Mouse (Mus musculus) c-Kit-negative CD71-positive TER-119-positive erythroid progenitor cells, embryonic 14.5 days (primary cell): ENCODE data around the gene 6820408C15Rik.
A peak's percentile ranks its signal among the peaks of the same experiment; 100 is the strongest.

Experiments used
- DNase-seq: peaks from one replicate; pipeline ENCODE4 v3.0.0-alpha.2; 2013; ENCODE audit warnings: low read depth, low spot score

The 6820408C15Rik gene

DNA sequence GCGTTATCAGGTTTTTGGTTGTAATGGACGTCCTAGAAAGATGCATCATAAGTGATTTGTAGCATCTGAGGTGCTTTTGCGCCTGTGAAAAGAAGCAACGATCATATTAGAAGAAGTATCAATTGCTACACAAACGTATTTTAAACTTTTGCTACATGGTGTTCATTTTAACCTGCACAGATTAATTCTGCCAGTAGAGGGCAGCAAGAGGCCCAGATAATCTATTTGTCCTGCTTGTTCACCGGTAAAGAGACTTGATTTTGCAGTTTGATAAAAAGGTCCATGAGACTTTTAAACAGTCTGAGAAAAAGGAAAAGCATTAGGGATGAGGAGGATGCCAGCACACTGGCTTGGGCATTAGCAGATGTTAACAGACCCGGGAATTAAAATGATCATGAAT is 55.6 kb downstream of the 6820408C15Rik start:
- DNase-seq, result no peak

DNA sequence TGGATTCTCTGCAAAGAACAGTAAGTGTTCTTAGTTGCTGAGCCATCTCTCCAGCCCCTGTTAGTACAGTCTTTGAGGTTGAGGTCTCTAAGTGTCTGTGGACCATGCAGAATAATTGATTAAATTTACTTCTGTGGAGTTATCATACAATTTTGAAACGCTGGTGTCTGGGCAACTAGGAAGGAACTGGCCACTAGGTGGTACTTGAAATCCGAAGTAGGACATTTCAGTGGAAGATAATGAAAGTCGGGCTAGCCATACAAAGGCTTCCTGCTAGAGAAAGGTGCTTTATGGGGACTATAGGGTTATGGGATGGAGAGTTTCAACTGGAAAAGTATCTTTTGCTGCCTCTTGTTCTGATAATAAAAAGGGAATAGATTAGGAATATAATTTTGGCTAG is 57.0 kb downstream of the 6820408C15Rik start:
- DNase-seq, result no peak

DNA sequence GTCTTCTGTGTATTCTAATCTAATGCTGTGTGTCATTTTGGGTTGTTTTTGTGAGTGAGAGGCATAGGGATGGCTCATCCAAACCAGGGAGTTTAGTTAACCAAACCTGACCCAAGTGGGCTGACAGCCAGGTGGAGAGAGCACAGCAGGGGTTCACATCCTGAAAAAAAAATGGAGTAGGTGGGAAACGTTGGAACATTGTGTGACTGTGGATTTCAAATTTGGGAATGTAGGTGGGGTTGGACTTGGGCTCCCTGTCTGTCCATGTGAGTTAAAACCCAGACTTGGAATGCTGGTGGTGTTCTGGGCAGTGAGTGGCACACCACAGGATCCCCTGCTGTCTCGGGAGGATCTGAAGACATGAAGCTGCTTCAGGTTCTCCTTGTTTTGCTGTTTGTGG is 61.4 kb downstream of the 6820408C15Rik start, which contains the start of gene Defb20:
Defb20 (plus strand) TSS at position 301 of the 400 bp plus-strand sequence.
- DNase-seq, result no peak

DNA sequence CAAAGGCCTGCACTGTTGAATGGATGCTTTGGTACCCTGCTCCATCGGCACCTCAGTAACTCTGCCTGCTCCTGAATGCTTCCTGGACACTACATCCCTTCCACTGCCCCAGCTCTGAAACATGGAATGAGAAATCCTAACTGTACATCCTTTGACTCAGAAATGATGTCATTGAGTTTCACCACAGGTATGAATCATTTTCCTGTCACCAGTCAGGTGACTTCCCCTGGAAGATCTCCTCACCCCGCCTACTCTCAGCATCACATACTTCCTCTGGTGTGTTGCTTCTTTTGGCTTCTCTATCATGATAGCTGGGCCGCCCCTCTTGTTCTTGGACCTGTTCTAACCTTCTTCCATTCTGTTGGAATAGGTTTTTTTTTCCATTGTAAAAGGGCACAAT is 65.5 kb downstream of the 6820408C15Rik start:
- DNase-seq, result no peak

DNA sequence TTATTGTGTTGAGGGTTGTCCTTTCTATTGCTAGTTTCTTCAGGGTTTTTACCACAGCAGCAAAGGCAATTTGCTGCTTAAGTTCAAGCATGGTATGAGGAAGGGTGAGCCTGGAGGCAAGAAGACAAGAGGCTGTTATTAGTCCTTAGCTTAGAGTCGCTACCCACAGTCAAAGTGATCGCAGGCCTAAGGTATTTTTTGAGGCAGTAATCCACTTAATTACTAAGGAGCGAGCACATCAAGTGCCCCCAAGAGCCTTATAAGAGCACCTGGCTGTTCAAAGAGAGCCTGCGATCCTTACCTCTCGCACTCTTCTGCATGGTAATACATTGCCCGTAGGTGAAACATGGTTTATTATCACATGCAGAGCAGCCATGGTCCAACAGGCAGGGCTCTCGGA is 66.3 kb downstream of the 6820408C15Rik start:
- DNase-seq, result no peak

DNA sequence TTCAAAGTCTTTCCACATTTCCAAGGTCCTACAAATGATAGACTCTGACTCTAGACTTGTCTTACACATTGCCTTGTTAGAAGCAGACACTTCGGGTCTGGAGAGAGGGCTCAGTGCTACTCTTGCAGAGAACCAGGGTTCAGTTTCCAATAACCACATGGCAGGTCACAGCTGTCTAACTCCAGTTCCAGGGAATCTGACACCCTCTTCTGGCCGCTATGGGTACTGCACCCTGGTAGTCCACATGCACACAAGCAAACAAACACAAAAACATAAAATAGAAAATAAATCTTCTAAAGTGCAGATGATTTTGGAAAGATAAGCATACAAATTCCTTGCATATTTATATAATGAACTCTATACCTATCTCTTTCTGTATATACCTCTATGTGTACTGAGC is 71.6 kb downstream of the 6820408C15Rik start:
- peak; percentile 6 for DNase-seq

DNA sequence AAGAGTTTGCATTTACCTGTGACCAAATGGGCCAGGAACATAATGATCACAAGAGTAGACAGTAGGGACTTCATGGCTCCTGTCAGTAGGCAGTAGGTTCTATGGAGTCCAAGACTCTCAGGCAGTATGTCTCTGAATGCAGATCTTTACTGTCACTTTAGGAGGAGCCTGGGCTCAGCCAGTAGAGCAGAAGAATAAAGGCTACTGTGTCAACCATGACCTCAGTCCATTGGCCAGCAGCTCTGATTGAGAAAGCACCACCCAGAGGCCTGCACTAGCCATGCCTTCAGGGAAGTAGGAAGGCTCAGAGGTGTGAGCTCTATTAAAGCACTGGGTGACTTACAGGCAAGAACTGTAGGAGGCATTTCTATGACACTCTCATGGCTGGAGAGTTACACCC is 74.7 kb downstream of the 6820408C15Rik start, which contains the start of gene Defb22:
Defb22 (minus strand) TSS at position 101 of the 400 bp plus-strand sequence.
- DNase-seq, result no peak

DNA sequence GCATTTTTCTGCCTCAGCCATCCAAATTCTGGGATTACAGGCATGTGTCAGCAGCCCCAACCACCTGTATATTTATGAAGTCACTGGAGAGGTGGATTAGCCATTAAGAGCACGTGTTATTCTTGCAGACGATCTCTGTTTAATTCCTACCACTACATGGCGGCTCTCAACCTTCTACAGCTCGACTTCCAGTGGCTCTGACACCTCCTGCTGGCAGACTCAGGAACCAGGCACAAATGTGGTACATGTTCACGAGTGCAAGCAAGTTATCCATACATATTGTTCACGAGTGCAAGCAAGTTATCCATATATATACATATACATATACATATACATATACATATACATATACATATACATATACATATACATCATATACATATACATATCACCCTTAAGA is 77.8 kb downstream of the 6820408C15Rik start:
- DNase-seq, result no peak
